Mouse (Mus musculus) limb, embryonic 11.5 days (tissue): ENCODE measurements around the gene Lcn12. TPM values are rescaled to one million over a fixed set of nuclear protein-coding genes. Genes with fewer than 3 reads are reported as not detected.

Experiments
- ATAC-seq: fragments of 200-750 bp; cut with Nextera tagmentation; 2 replicates; pipeline ENCODE4 v1.8.0; 2017; ENCODE audit warnings: low read depth; ENCODE audit not compliant: insufficient number of reproducible peaks, low FRiP score, low TSS enrichment
- DNase-seq: peaks from one replicate; pipeline ENCODE4 v3.0.0-alpha.2; 2015; ENCODE audit warnings: low spot score
- H3K27ac ChIP-seq: fragments of 300-500 bp; sonication (generic); replicated peaks from 2 replicates; pipeline ENCODE4 v1.5.1; 2014; ENCODE audit warnings: low read depth, mild to moderate bottlenecking, low read length
- H3K27me3 ChIP-seq: fragments of 300-500 bp; sonication (generic); 2 replicates; pipeline ENCODE4 v1.6.1; 2014; ENCODE audit warnings: mild to moderate bottlenecking, low read length, mixed read lengths; ENCODE audit not compliant: control insufficient read depth, insufficient read depth
- H3K36me3 ChIP-seq: fragments of 300-500 bp; sonication (generic); 2 replicates; pipeline ENCODE4 v1.6.1; 2014; ENCODE audit warnings: mild to moderate bottlenecking, low read length, moderate library complexity, mixed read lengths; ENCODE audit not compliant: control insufficient read depth, insufficient read depth
- H3K4me1 ChIP-seq: fragments of 300-500 bp; sonication (generic); 2 replicates; pipeline ENCODE4 v1.6.1; 2014; ENCODE audit warnings: low read length, mixed read lengths; ENCODE audit not compliant: control insufficient read depth, insufficient read depth
- H3K4me2 ChIP-seq: fragments of 300-500 bp; sonication (generic); 2 replicates; pipeline ENCODE4 v1.6.1; 2014; ENCODE audit warnings: low read depth, mild to moderate bottlenecking, moderate library complexity; ENCODE audit not compliant: severe bottlenecking
- H3K4me3 ChIP-seq: fragments of 300-500 bp; sonication (generic); 2 replicates; pipeline ENCODE4 v1.5.1; 2014; ENCODE audit warnings: low read depth, low read length
- H3K9ac ChIP-seq: fragments of 300-500 bp; sonication (generic); 2 replicates; pipeline ENCODE4 v1.6.1; 2014; ENCODE audit warnings: mild to moderate bottlenecking, low read length
- H3K9me3 ChIP-seq: fragments of 300-500 bp; sonication (generic); 2 replicates; pipeline ENCODE4 v1.6.1; 2016; ENCODE audit warnings: low read length; ENCODE audit not compliant: control insufficient read depth
- WGBS: fragments of 180-500 bp; shearing (Covaris S2); extraction: QIAGEN DNeasy Blood & Tissue Kit; methylation state at CpG from one replicate; pipeline ENCODE4 v1.1.7; 2014; 5-methylcytosine and 5-hydroxymethylcytosine counted together
- polyA plus RNA-seq: library from polyadenylated mRNA; unstranded; fragments of >200 nt; fragmentation: Nextera tagmentation; extraction: Ambion mirVana; gene quantifications from 2 replicates; pipeline ENCODE4 v1.2.1, GENCODE M21; 2014

The Lcn12 gene
- not detected in 2 replicates for polyA plus RNA-seq

DNA sequence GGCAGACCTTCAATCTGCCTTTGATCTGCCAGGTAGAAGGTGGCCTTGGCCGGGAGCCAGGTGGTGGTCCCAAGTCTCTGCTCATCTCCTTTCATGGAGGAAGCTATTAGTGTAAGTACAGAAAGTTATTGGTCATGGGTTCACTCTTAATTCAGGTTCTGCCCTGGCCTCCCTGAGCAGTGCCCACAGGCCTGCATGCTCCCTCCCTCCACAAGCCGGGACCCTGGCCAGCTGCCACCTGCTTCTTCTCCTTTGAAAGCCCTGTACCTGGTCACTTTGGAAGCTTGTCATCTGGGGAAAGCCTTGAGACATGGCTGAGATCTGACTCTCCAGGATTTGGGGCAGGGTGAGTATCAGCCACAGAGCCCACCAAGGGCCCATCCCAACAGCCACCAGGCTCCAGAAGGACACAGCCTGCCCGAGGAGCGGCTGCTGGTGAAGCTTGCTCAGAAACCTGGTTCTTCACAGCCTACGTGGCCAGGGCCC is at the start of gene Lcn12:
Gene Lcn12, minus strand, starts transcription at position 436 of the 486 bp plus-strand sequence.
- H3K4me3 ChIP-seq, result no peak within 1 kb of the TSS
- H3K27me3 ChIP-seq, result no peaks in the 10 kb centered on the region
- ATAC-seq (no peak), DNase-seq (no peak)
- H3K9ac ChIP-seq, result no peak within 1 kb of the TSS
- H3K36me3 ChIP-seq, result no peaks in the 10 kb centered on the region
- WGBS, result 94% methylated on average over 5 of the region's 5 CpGs
- H3K9me3 ChIP-seq, result no peaks in the 10 kb centered on the region
- H3K4me2 ChIP-seq, result no peak within 1 kb of the TSS
- no peak within 1 kb of the TSS for H3K27ac ChIP-seq
- H3K4me1 ChIP-seq, result no peaks in the 10 kb centered on the region

DNA sequence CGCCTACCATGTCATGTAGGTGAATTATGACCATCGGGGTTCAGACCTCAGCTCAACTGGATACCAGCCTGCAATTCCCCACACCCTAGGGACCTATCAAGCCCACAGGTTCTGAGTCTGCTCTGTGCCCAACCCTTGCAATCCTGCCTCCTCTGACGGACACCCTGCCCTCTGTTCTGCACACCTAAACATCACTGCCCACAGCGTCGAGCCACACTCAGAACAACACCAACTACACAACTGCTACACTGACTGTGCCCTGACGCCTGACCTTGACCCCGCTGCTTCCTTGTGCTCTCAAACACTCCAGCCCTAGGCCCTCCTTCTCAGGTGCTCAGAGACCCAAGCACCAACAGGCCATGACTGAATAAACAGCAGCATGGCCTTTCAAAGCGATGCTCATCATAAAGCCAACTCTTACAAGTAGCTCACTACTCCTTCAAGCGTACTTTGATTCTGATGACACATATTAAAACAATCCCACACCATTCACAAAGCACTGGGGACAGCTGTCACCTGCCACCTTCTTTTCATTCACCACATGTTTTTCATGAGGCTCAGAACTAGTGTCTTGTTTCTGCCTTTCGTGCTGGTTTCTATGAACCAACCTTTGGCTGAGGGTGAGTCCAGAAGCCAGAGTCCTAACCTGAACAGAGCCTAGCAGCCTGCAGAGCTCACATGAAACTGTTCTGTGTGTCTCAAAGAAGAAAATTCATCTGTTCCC is 48.1 kb upstream of the Lcn12 start:
- Histone ChIP-seq H3K27ac (no peak overlapping the region), H3K4me1 (peaks cover 6% of the 10 kb centered on the region; the same call in 1 of the 2 replicates), H3K9me3 (no peaks in the 10 kb centered on the region), H3K4me2 (no peak overlapping the region), H3K36me3 (peaks cover 3% of the 10 kb centered on the region), H3K27me3 (no peaks in the 10 kb centered on the region), H3K9ac (no peak overlapping the region), H3K4me3 (no peak overlapping the region)
- DNase-seq (no peak), ATAC-seq (no peak)
- 80% methylated on average over 10 of the region's 10 CpGs for WGBS

DNA sequence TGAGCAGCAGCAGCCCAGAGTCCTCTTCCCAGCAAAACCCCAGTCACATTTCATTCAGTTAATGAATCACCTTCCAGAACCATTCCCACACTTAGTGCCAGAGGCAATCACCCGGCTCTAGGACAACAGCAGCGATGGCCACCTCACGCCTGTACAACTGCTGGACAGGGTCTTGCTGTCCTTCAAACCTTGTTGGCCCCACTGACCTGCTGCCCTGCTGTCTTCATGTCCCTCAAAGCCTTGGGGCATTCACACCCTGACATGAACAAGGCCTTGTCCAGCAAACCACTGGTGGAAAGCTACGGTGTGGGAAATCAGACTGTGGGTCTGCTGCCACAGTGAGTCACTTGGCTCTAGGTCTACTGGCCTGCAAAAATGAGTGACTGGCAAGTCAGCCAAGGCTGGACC is 46.8 kb upstream of the Lcn12 start:
- no peak overlapping the region for H3K27ac ChIP-seq
- H3K4me1 ChIP-seq, result 0 out of 2 replicates have a peak, but pooled peaks cover 2% of the 10 kb centered on the region
- peaks cover 8% of the 10 kb centered on the region for H3K36me3 ChIP-seq
- no peaks in the 10 kb centered on the region for H3K9me3 ChIP-seq
- H3K4me3 ChIP-seq, result no peak overlapping the region
- DNase-seq (no peak), ATAC-seq (no peak)
- no peak overlapping the region for H3K4me2 ChIP-seq
- no peaks in the 10 kb centered on the region for H3K27me3 ChIP-seq
- 92% methylated on average over 4 of the region's 4 CpGs for WGBS
- H3K9ac ChIP-seq, result no peak overlapping the region

DNA sequence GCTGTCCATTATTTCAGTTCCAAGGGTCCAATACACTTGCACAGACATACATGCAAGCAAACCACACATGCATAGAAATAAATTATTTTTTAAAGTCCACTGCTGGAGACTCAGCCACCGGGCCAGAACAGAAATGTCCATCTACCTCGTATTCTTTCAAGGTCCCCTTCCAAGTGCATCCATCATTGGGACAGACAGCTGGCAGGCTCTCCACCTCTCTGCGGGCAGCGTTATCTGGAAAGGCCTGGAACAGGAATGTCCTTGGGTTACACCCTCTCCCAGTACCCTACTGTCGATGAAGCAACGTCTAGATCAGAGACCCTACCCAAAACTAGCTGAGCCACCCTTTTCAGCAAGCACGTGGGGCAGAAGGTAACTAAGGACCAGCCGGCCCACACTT is 42.8 kb upstream of the Lcn12 start:
- ATAC-seq, result no peak
- WGBS, result 93% methylated on average over 8 of the region's 8 CpGs
- Histone ChIP-seq H3K36me3 (peaks cover 11% of the 10 kb centered on the region), H3K9ac (no peak overlapping the region), H3K27me3 (no peaks in the 10 kb centered on the region), H3K4me3 (no peak overlapping the region), H3K4me1 (0 out of 2 replicates have a peak, but pooled peaks cover under 1% of the 10 kb centered on the region), H3K9me3 (no peaks in the 10 kb centered on the region), H3K27ac (no peak overlapping the region), H3K4me2 (no peak overlapping the region)
- no peak for DNase-seq

DNA sequence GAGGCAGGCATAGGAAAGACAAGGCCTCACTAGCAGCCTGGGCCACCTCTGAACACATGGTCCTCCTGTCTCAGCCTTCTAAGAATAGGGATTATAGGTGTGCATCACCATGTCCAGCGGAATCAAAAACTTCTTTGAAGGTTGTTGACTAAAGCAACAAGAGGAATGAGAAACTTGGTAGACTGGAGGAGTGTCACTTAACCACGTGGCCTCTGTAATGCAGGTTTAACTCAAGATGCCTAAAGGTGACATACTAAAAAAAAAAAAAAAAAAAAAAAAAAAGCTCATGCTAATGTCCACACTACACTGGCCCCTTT is 41.1 kb upstream of the Lcn12 start:
- Histone ChIP-seq H3K27me3 (no peaks in the 10 kb centered on the region), H3K4me2 (no peak overlapping the region), H3K9ac (no peak overlapping the region), H3K4me3 (no peak overlapping the region), H3K27ac (no peak overlapping the region), H3K36me3 (peaks cover 16% of the 10 kb centered on the region), H3K4me1 (no peaks in the 10 kb centered on the region), H3K9me3 (no peaks in the 10 kb centered on the region)
- ATAC-seq (no peak), DNase-seq (no peak)
- 89% methylated on average over 2 of the region's 2 CpGs for WGBS

DNA sequence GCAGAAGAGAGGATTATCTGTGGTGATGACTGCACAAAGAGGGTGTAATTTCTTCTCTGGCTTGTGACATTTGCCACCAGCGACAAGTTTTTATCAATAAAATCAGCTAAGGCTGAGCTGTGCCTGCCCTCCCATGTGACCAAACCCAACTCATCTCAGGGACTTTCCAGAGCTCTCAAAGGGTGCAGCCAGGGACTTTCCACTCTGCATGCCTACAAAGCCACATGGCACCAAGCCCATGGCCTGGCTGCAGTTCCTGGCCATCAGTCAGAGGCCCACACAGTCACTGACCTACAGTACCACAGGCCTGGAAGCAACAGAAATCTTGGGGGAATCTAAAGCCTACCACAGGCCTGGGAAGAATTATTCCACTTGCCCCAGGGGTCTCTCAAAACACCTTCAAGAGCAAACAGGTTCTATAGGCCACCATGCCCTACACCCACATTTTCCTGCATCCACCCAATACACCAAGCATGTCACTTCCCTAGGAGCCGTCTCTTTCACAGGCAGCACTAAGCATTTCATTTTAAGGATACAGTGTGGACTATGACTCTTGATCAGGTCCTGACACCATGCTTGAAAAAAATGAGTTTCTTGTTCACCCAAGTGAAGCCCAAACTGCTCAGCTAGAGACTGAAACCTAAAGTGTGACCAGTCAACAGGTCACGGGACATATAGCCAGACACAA is 40.6 kb upstream of the Lcn12 start:
- Histone ChIP-seq H3K4me3 (no peak overlapping the region), H3K27ac (no peak overlapping the region), H3K27me3 (no peaks in the 10 kb centered on the region), H3K36me3 (peaks cover 16% of the 10 kb centered on the region), H3K4me2 (no peak overlapping the region), H3K9me3 (no peaks in the 10 kb centered on the region), H3K4me1 (no peaks in the 10 kb centered on the region), H3K9ac (no peak overlapping the region)
- WGBS, result 90% methylated on average over 3 of the region's 3 CpGs
- no peak for ATAC-seq
- DNase-seq, result no peak

DNA sequence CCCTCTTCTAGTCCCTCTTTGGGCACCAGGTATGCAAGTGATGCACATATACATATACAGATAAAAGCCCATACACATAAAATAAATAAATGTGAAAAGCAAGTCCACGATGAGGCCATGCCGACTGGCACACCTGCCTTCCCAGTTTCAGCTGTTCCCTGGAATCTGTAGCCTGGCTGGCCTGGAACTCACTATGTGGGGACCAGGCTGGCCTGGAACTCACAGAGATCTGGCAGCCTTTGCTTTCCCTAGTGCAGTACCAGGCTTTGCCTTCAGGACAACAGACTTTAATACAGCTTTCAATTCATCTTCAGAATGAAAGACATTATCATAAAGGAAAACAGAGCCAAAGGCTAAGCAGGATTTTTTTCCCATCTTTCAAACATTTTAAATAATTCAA is 40.0 kb upstream of the Lcn12 start:
- peaks cover 18% of the 10 kb centered on the region for H3K36me3 ChIP-seq
- H3K4me3 ChIP-seq, result no peak overlapping the region
- H3K27ac ChIP-seq, result no peak overlapping the region
- H3K9me3 ChIP-seq, result no peaks in the 10 kb centered on the region
- no peak for ATAC-seq
- H3K4me2 ChIP-seq, result no peak overlapping the region
- H3K4me1 ChIP-seq, result no peaks in the 10 kb centered on the region
- 93% methylated on average over 2 of the region's 2 CpGs for WGBS
- no peaks in the 10 kb centered on the region for H3K27me3 ChIP-seq
- no peak overlapping the region for H3K9ac ChIP-seq
- DNase-seq, result no peak

DNA sequence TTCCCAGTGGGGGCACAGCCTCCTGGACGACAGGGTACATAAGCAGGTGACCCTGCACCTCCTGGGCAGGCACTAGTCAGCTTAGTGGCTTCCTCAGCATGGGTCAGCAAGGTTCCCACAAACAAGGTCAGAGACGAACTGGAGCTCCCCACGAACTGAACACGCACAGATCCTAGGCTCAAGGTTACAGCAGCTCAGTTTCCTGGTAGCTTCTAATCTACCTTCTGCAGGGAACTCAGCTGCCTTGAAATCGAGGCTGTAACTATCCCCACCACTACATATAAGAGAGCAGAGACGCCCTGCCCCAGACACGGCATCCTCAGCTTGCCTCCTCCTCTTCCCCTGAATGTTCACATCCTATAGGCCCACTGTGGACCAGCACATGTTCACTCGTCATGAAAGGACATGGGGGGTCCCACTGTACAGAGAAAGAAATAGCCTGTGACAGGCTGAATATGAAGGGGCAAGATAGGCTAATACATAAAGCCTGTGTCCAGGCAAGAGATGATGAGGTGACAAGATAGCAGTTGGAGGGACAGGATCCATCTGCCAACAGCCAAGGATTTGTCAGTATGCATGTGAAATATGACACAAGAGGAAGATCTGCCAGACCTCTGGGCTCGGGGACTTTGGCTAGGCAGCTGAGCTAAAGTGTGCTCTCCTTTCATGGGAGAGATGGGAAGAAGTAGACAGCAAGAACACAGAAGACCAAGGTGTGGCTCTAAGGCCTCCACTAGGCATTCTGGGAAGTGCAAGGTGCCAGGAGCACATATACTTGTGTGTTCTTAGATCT is 33.0 kb upstream of the Lcn12 start:
- Histone ChIP-seq H3K36me3 (peaks cover 52% of the 10 kb centered on the region), H3K9ac (no peak overlapping the region), H3K4me2 (no peak overlapping the region), H3K9me3 (no peaks in the 10 kb centered on the region), H3K4me1 (no peaks in the 10 kb centered on the region), H3K4me3 (no peak overlapping the region), H3K27me3 (no peaks in the 10 kb centered on the region), H3K27ac (no peak overlapping the region)
- ATAC-seq, result no peak
- 89% methylated on average over 9 of the region's 9 CpGs for WGBS
- no peak for DNase-seq
